Comparison of ENCODE assay signal across 8 mouse cellular contexts in genomic region chr1:39901851-39902703, GRCm38 (mm10). TPM values are rescaled to one million over a fixed set of nuclear protein-coding genes. Genes with fewer than 3 reads are reported as not detected.
DNase-seq lines count a peak whose midpoint lies in the region; ATAC-seq and TF ChIP-seq lines count a peak whose summit lies in the region.

No protein-coding gene starts in this region.

- H3K4me1 ChIP-seq in cerebellum, adult 2 months (ENCODE audit: control insufficient read depth, insufficient read depth, low read length) = peaks cover 19% of the 10 kb centered on the region
- H3K4me1 ChIP-seq in liver, embryonic 16.5 days (ENCODE audit: control insufficient read depth, low read depth, low read length) = no peaks in the 10 kb centered on the region; the same call in none of the 2 replicates
- peaks cover 55% of the 10 kb centered on the region for H3K4me1 ChIP-seq in neural tube, embryonic 15.5 days

- peak overlapping the region; percentile 34; the same call in 1 of the 2 replicates for H3K9ac ChIP-seq in liver, embryonic 16.5 days (ENCODE audit: low read depth, low read length)
- peak overlapping the region; percentile 99 for H3K9ac ChIP-seq in neural tube, embryonic 15.5 days (replicated peaks)

- H3K27me3 ChIP-seq in cerebellum, adult 2 months (ENCODE audit: control insufficient read depth, insufficient read depth, low read length) = no peaks in the 10 kb centered on the region
- peaks cover 28% of the 10 kb centered on the region for H3K27me3 ChIP-seq in liver, embryonic 16.5 days (ENCODE audit: control insufficient read depth, insufficient read depth, low read depth, low read length)
- H3K27me3 ChIP-seq in neural tube, embryonic 15.5 days (replicated peaks) = no peaks in the 10 kb centered on the region

- peak overlapping the region; percentile 98 for H3K27ac ChIP-seq in cerebellum, adult 2 months (ENCODE audit: insufficient read depth, low read length)
- H3K27ac ChIP-seq in liver, embryonic 16.5 days (ENCODE audit: low read length) = 0 out of 2 replicates have a peak overlapping the region, but pooled peaks have one; percentile 9
- peak overlapping the region; percentile 99 for H3K27ac ChIP-seq in neural tube, embryonic 15.5 days (replicated peaks)

- peak overlapping the region; percentile 86 for H3K4me3 ChIP-seq in cerebellum, adult 2 months (replicated peaks; ENCODE audit: insufficient read depth, low read depth, low read length)
- peak overlapping the region; percentile 70 for H3K4me3 ChIP-seq in liver, embryonic 16.5 days (ENCODE audit: low read depth, low read length)
- H3K4me3 ChIP-seq in neural tube, embryonic 15.5 days (replicated peaks) = peak overlapping the region; percentile 94

- TF ChIP-seq POLR2A in cerebellum, adult 2 months (IDR thresholded peaks at IDR 0.05; ENCODE audit: borderline replicate concordance, insufficient read depth, low read length) = 0 out of 2 replicates have a peak, but pooled peaks have one; percentile 4

- TF ChIP-seq CTCF in cerebellum, adult 2 months (IDR thresholded peaks at IDR 0.05; ENCODE audit: borderline replicate concordance, insufficient read depth, low read depth, low read length) = no peak

- under 1% methylated on average over 26 of the region's 26 CpGs for WGBS in cerebellum, adult 2 months
- 11% methylated on average over 26 of the region's 26 CpGs for WGBS in liver, embryonic 16.5 days (ENCODE audit: insufficient replicate concordance)
- under 1% methylated on average over 26 of the region's 26 CpGs for WGBS in neural tube, embryonic 15.5 days

- H3K9me3 ChIP-seq in liver, embryonic 16.5 days (replicated peaks; ENCODE audit: control insufficient read depth, low read length) = no peaks in the 10 kb centered on the region
- H3K9me3 ChIP-seq in neural tube, embryonic 15.5 days (replicated peaks) = no peaks in the 10 kb centered on the region

- H3K36me3 ChIP-seq in liver, embryonic 16.5 days (ENCODE audit: control insufficient read depth, insufficient read depth) = no peaks in the 10 kb centered on the region
- H3K36me3 ChIP-seq in neural tube, embryonic 15.5 days = no peaks in the 10 kb centered on the region

- peak; percentile 22 for DNase-seq in ovary, postnatal 14 days (ENCODE audit: low spot score)
- no peak for DNase-seq in ovary, postnatal 10 days (ENCODE audit: low spot score)
- peak; percentile 66 to 71 for DNase-seq in cerebellum, adult 2 months
- peak; percentile 19 for DNase-seq in forelimb bud, embryonic 11.5 days (ENCODE audit: low read depth, low spot score)
- DNase-seq in spleen, postnatal 36 days (ENCODE audit: low spot score in 2 of 2) = no peak

- peak; percentile 23 for ATAC-seq in inflammation-experienced regulatory T-cells, adult 6 months
- no peak for ATAC-seq in liver, embryonic 16.5 days (ENCODE audit: low read depth)
- ATAC-seq in neural tube, embryonic 15.5 days (ENCODE audit: low FRiP score) = peak; percentile 16; the same call in 1 of the 2 replicates

- peak overlapping the region; percentile 66 for H3K4me2 ChIP-seq in liver, embryonic 16.5 days (ENCODE audit: low read depth, low read length)
- H3K4me2 ChIP-seq in neural tube, embryonic 15.5 days = peak overlapping the region; percentile 86

RNA-seq across cellular contexts. Expression of gene Map4k4, which starts 1.4 kb away (rescaled TPM):
- 166 and 168 TPM in 2 replicates for polyA plus RNA-seq in cerebellum, adult 2 months (2012; rRNA removed)
- polyA plus RNA-seq in inflammation-experienced regulatory T-cells, adult 6 months (2017; shearing (Covaris generic)) = 10 to 100 TPM; 16.0 to 44.7 (median 36.6) TPM
- 2.2 TPM in 2 replicates for polyA plus RNA-seq in liver, embryonic 16.5 days (2015; fragmentation: Nextera tagmentation; extraction: Ambion mirVana)
- polyA plus RNA-seq in neural tube, embryonic 15.5 days (2015; fragmentation: Nextera tagmentation; extraction: Ambion mirVana) = 31.1 and 35.7 TPM in 2 replicates

Comparison
In these comparisons a context has a peak if more than half of its experiments do, and no peak if none do; other contexts are left out.
1. DNase-seq: peak in ovary, postnatal 14 days (single experiment), cerebellum, adult 2 months (2 of 2) and forelimb bud, embryonic 11.5 days (single experiment); none in ovary, postnatal 10 days (single experiment) and spleen, postnatal 36 days (0 of 2).
2. H3K27ac ChIP-seq: peak in every context shown above with its lines; median percentile 99 in neural tube, embryonic 15.5 days; 98 in cerebellum, adult 2 months; 9 in liver, embryonic 16.5 days.
3. Peak in every context shown above with its lines, with median percentiles within 50 percentile points of each other: H3K4me3 ChIP-seq.